Mouse (Mus musculus) CH12.LX (cell line): ENCODE measurements around the gene Dusp16. TPM values are rescaled to one million over a fixed set of nuclear protein-coding genes. Genes with fewer than 3 reads are reported as not detected.
A peak's percentile ranks its signal among the peaks of the same experiment; 100 is the strongest.
"Not testable (repeated sequence)": the region's sequence is repeated elsewhere in the genome, so short reads cannot be mapped to it uniquely, and the experiment has no call there.

Experiments
- DNase-seq: peaks from one replicate; pipeline ENCODE4 v3.0.0-alpha.2; 2013; ENCODE audit errors: extremely low read depth
- H3K27ac ChIP-seq: 2 replicates; pipeline ENCODE4 v1.5.1; 2012; ENCODE audit warnings: low read depth, mild to moderate bottlenecking, control low read depth, moderate library complexity; ENCODE audit not compliant: insufficient read depth
- H3K27me3 ChIP-seq: replicated peaks from 2 replicates; pipeline ENCODE3; 2012; ENCODE audit warnings: inconsistent platforms
- H3K36me3 ChIP-seq, 2 experiments: replicated peaks in 1 of 2; 2 replicates each; pipeline versions ENCODE3 to v1.6.1; 2012; ENCODE audit warnings: inconsistent platforms in 1 of 2, low read length in 1 of 2, mild to moderate bottlenecking in 1 of 2, mixed read lengths in 1 of 2, moderate library complexity in 1 of 2; ENCODE audit not compliant: control insufficient read depth in 1 of 2, insufficient read depth in 1 of 2
- H3K4me1 ChIP-seq, 2 experiments: 2 replicates each; pipeline ENCODE4 v1.6.1; 2012; ENCODE audit warnings: inconsistent platforms in 1 of 2, moderate library complexity in 1 of 2; ENCODE audit not compliant: insufficient read depth in 2 of 2, control insufficient read depth in 1 of 2
- H3K4me2 ChIP-seq: 2 replicates; pipeline ENCODE4 v1.6.1; 2012; ENCODE audit warnings: low read depth, mild to moderate bottlenecking, control low read depth; ENCODE audit not compliant: poor library complexity, insufficient read depth, severe bottlenecking
- H3K4me3 ChIP-seq, 3 experiments: fragments of 150-350 bp in 1 of 3; sonication (generic) in 1 of 3; replicated peaks in 1 of 3; 2 replicates each; pipeline versions ENCODE3 to v1.5.1; 2011 to 2012; ENCODE audit warnings: low read depth in 2 of 3, low read length in 2 of 3, mild to moderate bottlenecking in 2 of 3, moderate library complexity in 2 of 3, control low read depth in 1 of 3, improper control_type of control experiment in 1 of 3, inconsistent platforms in 1 of 3, mixed read lengths in 1 of 3; ENCODE audit not compliant: poor library complexity in 1 of 3
- H3K79me2 ChIP-seq: replicated peaks from 2 replicates; pipeline ENCODE4 v1.6.1; 2012; ENCODE audit warnings: mild to moderate bottlenecking, moderate library complexity; ENCODE audit not compliant: control insufficient read depth, poor library complexity, insufficient read depth, severe bottlenecking; ENCODE audit errors: extremely low read depth
- H3K9ac ChIP-seq: 2 replicates; pipeline ENCODE4 v1.6.1; 2012; ENCODE audit warnings: low read depth, mild to moderate bottlenecking, control low read depth, moderate library complexity; ENCODE audit not compliant: insufficient read depth
- H3K9me3 ChIP-seq: replicated peaks from 2 replicates; pipeline ENCODE3; 2012; ENCODE audit warnings: low read length, inconsistent platforms, mixed read lengths
- BHLHE40 ChIP-seq: IDR thresholded peaks from 2 replicates; pipeline ENCODE4 v1.6.1; 2011; ENCODE audit warnings: mild to moderate bottlenecking, low read depth, low read length, improper control_type of control experiment
- CHD1 ChIP-seq: IDR thresholded peaks from 2 replicates; pipeline ENCODE4 v1.6.1; 2012; ENCODE audit warnings: low read depth, low read length, improper control_type of control experiment, inconsistent platforms
- CHD2 ChIP-seq: IDR thresholded peaks from 2 replicates; pipeline ENCODE4 v1.6.1; 2011; ENCODE audit warnings: low read length, improper control_type of control experiment
- E2F4 ChIP-seq: IDR thresholded peaks from 2 replicates; pipeline ENCODE4 v1.6.1; 2011; ENCODE audit warnings: low read depth, low read length, improper control_type of control experiment; ENCODE audit not compliant: insufficient replicate concordance
- EP300 ChIP-seq: IDR thresholded peaks from 2 replicates; pipeline ENCODE4 v1.6.1; 2011; ENCODE audit warnings: low read length, improper control_type of control experiment
- ETS1 ChIP-seq: conservative IDR thresholded peaks from 2 replicates; pipeline ENCODE4 v1.6.1; 2012; ENCODE audit warnings: low read depth, mild to moderate bottlenecking, inconsistent platforms, low read length, improper control_type of control experiment, moderate library complexity
- HCFC1 ChIP-seq: IDR thresholded peaks from 2 replicates; pipeline ENCODE4 v1.6.1; 2012; ENCODE audit warnings: low read depth, mild to moderate bottlenecking, inconsistent platforms, low read length, improper control_type of control experiment
- IRF4 ChIP-seq: IDR thresholded peaks from 2 replicates; pipeline ENCODE4 v1.6.1; 2014; ENCODE audit warnings: low read depth, mild to moderate bottlenecking, inconsistent platforms, low read length, improper control_type of control experiment
- KAT2A ChIP-seq: IDR thresholded peaks from 2 replicates; pipeline ENCODE4 v1.6.1; 2012; ENCODE audit warnings: low read length, improper control_type of control experiment, inconsistent platforms; ENCODE audit not compliant: insufficient replicate concordance
- MAX ChIP-seq: IDR thresholded peaks from 2 replicates; pipeline ENCODE4 v1.6.1; 2011; ENCODE audit warnings: low read length, improper control_type of control experiment
- MAZ ChIP-seq: IDR thresholded peaks from 2 replicates; pipeline ENCODE4 v1.6.1; 2012; ENCODE audit warnings: low read depth, mild to moderate bottlenecking, inconsistent platforms, low read length, improper control_type of control experiment, moderate library complexity
- MEF2A ChIP-seq: IDR thresholded peaks from 2 replicates; pipeline ENCODE4 v1.6.1; 2014; ENCODE audit warnings: low read depth, mild to moderate bottlenecking, inconsistent platforms, low read length, improper control_type of control experiment, borderline replicate concordance
- MXI1 ChIP-seq: IDR thresholded peaks from 2 replicates; pipeline ENCODE4 v1.6.1; 2011; ENCODE audit warnings: mild to moderate bottlenecking, low read depth, low read length, improper control_type of control experiment
- RAD21 ChIP-seq: IDR thresholded peaks from 2 replicates; pipeline ENCODE4 v1.6.1; 2011; ENCODE audit warnings: low read depth, mild to moderate bottlenecking, low read length, improper control_type of control experiment, moderate library complexity
- SIN3A ChIP-seq: IDR thresholded peaks from 2 replicates; pipeline ENCODE4 v1.6.1; 2012; ENCODE audit warnings: low read length, improper control_type of control experiment, inconsistent platforms
- SMC3 ChIP-seq: IDR thresholded peaks from 2 replicates; pipeline ENCODE4 v1.6.1; 2011; ENCODE audit warnings: low read depth, low read length, improper control_type of control experiment
- TBP ChIP-seq: conservative IDR thresholded peaks from 2 replicates; pipeline ENCODE4 v1.6.1; 2011; ENCODE audit warnings: low read depth, low read length, improper control_type of control experiment
- TCF12 ChIP-seq: IDR thresholded peaks from 2 replicates; pipeline ENCODE4 v1.6.1; 2014; ENCODE audit warnings: low read depth, mild to moderate bottlenecking, inconsistent platforms, low read length, improper control_type of control experiment
- UBTF ChIP-seq: IDR thresholded peaks from 2 replicates; pipeline ENCODE4 v1.6.1; 2012; ENCODE audit warnings: low read depth, mild to moderate bottlenecking, inconsistent platforms, low read length, improper control_type of control experiment, moderate library complexity
- USF1 ChIP-seq: IDR thresholded peaks from 2 replicates; pipeline ENCODE4 v1.6.1; 2014; ENCODE audit warnings: low read depth, mild to moderate bottlenecking, inconsistent platforms, low read length, improper control_type of control experiment
- USF2 ChIP-seq: conservative IDR thresholded peaks from 2 replicates; pipeline ENCODE4 v1.6.1; 2011; ENCODE audit warnings: low read depth, low read length, improper control_type of control experiment
- ZKSCAN1 ChIP-seq: IDR thresholded peaks from 2 replicates; pipeline ENCODE4 v1.6.1; 2012; ENCODE audit warnings: low read depth, inconsistent platforms, low read length, improper control_type of control experiment, borderline replicate concordance
- ZNF384 ChIP-seq: IDR thresholded peaks from 2 replicates; pipeline ENCODE4 v1.6.1; 2012; ENCODE audit warnings: low read depth, low read length, improper control_type of control experiment, inconsistent platforms
- dilution Hi-C: fragments of 300-500 bp; cut with MboI; formaldehyde crosslinking; loops from 2 replicates; pipeline ENCODE4 v1.14.3; 2020; ENCODE audit warnings: low sequenced_read_pairs; ENCODE audit not compliant: extremely low pct_unique_long_range_greater_than_20kb, extremely low pct_ligation_motif_present
- in situ Hi-C: fragments of 300-500 bp; cut with MboI; formaldehyde crosslinking; loops from 3 replicates; pipeline ENCODE4 v1.14.3; 2019; ENCODE audit warnings: low sequenced_read_pairs, low pct_ligation_motif_present, low pct_unique_long_range_greater_than_20kb, mixed read lengths
- polyA plus RNA-seq: library from polyadenylated mRNA; unstranded; fragments of >175 nt; gene quantifications from 2 replicates; pipeline ENCODE4 v1.2.1, GENCODE M21; 2012; ENCODE audit warnings: low read depth; ENCODE audit not compliant: insufficient read length
- total RNA-seq, 2 experiments: library from RNA; depleted of rRNA; stranded (reverse); fragments of 300-350 nt in 1 of 2; fragments of >200 nt in 1 of 2; gene quantifications; 2 replicates each; pipeline ENCODE4 v1.2.3; 2012 to 2014

Dusp16 gene
- total and polyA plus RNA-seq, 3 experiments, result 3.7 to 13.1 (median 10.6) TPM

GRCm38 (mm10) chr6:134673712-134674111 is 118.7 kb downstream of the Dusp16 start:
- Histone ChIP-seq H3K4me1 (peaks cover 7 to 24% of the 10 kb centered on the region in 2 experiments), H3K4me3 (peak overlapping the region in 1 of 3 experiments; percentile 39)
- H3K79me2 ChIP-seq, H3K36me3 ChIP-seq, H3K27me3 ChIP-seq, H3K27ac ChIP-seq, H3K4me2 ChIP-seq, dilution Hi-C loops, H3K9me3 ChIP-seq, in situ Hi-C loops, H3K9ac ChIP-seq: not testable (repeated sequence)
- TF ChIP-seq BHLHE40, result 0 out of 2 replicates have a peak, but pooled peaks have one; percentile 9
- peak; percentile 7 for DNase-seq

DNA sequence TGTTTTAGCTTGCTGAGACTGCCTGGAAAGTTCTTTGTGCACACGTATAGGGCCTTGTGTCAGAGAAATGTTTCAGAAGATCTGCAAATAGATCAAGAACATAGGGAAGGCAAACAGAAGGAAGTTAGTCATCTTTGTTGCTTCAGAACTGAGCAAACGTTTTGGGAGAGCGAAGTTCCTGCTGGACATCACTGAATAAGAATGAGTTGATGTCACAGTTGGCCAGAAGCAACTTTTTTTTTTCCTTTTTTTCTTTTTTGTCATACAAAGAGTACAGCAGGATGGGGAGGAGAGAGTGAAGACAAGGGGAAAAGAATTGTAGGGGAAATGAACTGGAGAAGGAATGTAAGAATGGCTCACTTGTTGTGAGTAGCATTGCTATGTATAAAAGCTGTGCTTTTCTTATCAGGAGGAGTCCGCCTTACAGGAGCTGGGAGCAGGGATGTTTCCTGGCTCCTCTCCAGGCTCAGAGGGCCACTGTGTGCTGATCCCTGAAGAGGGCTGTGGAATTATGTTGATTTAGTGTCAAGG is 121.5 kb downstream of the Dusp16 start:
- TF ChIP-seq UBTF (no peak), MEF2A (no peak), ETS1 (no peak), TCF12 (no peak)
- no peaks in the 10 kb centered on the region for H3K27me3 ChIP-seq
- in situ Hi-C loops, result no loop called here
- no peak overlapping the region for H3K9ac ChIP-seq
- DNase-seq, result no peak
- H3K4me1 ChIP-seq, result peaks cover 7 to 24% of the 10 kb centered on the region in 2 experiments
- H3K79me2 ChIP-seq, result no peaks in the 10 kb centered on the region
- H3K9me3 ChIP-seq, result no peaks in the 10 kb centered on the region
- dilution Hi-C loops, result no loop called here
- H3K27ac ChIP-seq, result no peak overlapping the region
- H3K4me3 ChIP-seq, result no peak overlapping the region
- no peak overlapping the region for H3K4me2 ChIP-seq
- no peaks in the 10 kb centered on the region for H3K36me3 ChIP-seq

DNA sequence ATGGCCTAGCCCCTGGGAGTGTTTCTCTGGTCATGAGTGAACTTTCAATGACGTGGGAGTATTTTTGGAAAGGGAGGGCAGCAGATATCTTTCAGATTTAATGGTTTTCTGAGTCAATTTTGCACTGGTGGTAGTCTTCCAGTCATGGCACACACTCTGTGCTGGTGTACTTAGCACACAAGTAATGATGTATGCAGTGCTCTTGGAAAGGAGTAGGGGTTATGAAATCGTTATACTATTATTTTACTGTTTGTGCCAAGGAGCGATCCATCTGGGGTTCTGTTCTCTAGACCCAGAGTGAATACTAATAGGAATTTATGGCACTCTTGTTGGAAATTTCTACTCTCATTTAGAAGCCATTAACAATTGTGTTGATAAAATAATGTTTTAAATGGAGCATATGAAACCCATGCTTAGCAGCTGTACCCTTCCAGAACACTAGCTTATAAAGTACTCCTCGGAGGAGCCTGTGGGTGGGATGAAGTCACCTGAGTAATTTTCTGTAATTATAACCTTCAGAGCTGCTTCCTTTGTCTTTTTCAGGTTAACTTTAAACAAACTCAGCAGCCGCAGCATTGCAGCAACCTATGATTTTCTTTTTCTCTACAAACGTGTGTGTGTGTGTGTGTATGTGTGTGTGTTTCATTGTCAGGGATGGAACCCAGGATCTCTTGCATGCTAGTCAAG is 123.1 kb downstream of the Dusp16 start:
- dilution Hi-C loops (no loop called here), in situ Hi-C loops (loop anchor here (5.0 kb wide), 1 partner anchor 158 kb away; no protein-coding TSS in a partner anchor)
- no peak overlapping the region for H3K4me3 ChIP-seq
- H3K9ac ChIP-seq, result no peak overlapping the region
- no peak overlapping the region for H3K27ac ChIP-seq
- H3K4me2 ChIP-seq, result peak overlapping the region; percentile 67
- no peak for TF ChIP-seq MAX
- no peak for TF ChIP-seq ZNF384
- no peak for TF ChIP-seq ETS1
- TF ChIP-seq HCFC1, result no peak
- no peak for TF ChIP-seq CHD2
- TF ChIP-seq CHD1, result no peak
- no peak for TF ChIP-seq E2F4
- no peak for TF ChIP-seq TBP
- no peak for TF ChIP-seq USF2
- no peak for TF ChIP-seq SMC3
- no peak for TF ChIP-seq USF1
- TF ChIP-seq ZKSCAN1, result no peak
- no peak for TF ChIP-seq IRF4
- no peak for TF ChIP-seq SIN3A
- TF ChIP-seq MXI1, result no peak
- no peak for TF ChIP-seq RAD21
- no peak for TF ChIP-seq MAZ
- TF ChIP-seq EP300, result no peak
- no peak for TF ChIP-seq UBTF
- TF ChIP-seq KAT2A, result no peak
- peaks cover 7 to 24% of the 10 kb centered on the region in 2 experiments for H3K4me1 ChIP-seq
- H3K79me2 ChIP-seq, result no peaks in the 10 kb centered on the region
- no peaks in the 10 kb centered on the region for H3K36me3 ChIP-seq
- no peaks in the 10 kb centered on the region for H3K27me3 ChIP-seq
- no peak for DNase-seq
- no peaks in the 10 kb centered on the region for H3K9me3 ChIP-seq
